Comparison of ENCODE assay signal across 9 mouse cellular contexts in genomic region chr2:103086432-103086831, GRCm38 (mm10). TPM values are rescaled to one million over a fixed set of nuclear protein-coding genes. Genes with fewer than 3 reads are reported as not detected.
DNase-seq lines count a peak whose midpoint lies in the region; TF ChIP-seq lines count a peak whose summit lies in the region.
"Had no signal": no experiment of that assay in that cellular context is flagged by ENCODE, and none has a peak within 500 bp of the region (broad histone marks: within the 10 kb centered on the region; RNA-seq: fewer than 3 reads in every experiment).

No protein-coding gene starts in this region.

- H3K27me3 ChIP-seq in splenic B cell, adult 2 months (ENCODE audit: control insufficient read depth, insufficient read depth, low read length, poor library complexity, severe bottlenecking) = no peaks in the 10 kb centered on the region
- H3K27me3 ChIP-seq: liver, embryonic 15.5 days had no signal

- TF ChIP-seq CTCF in left cerebral cortex, adult 2 months (IDR thresholded peaks at IDR 0.05) = peak; percentile 79

- intact Hi-C loops in left cerebral cortex, adult 2 months (cut with DNase I) = loop anchor here (1.0 to 5.0 kb wide), 2 partner anchors 261 to 336 kb away; no protein-coding TSS in a partner anchor

- DNase-seq in cerebellum, postnatal 14 days = peak; percentile 59 to 63
- no peak for DNase-seq in cerebellum, adult 9-11 months
- no peak for DNase-seq in left cerebral cortex, adult 2 months (ENCODE audit: extremely low spot score in 1 of 2, low spot score in 2 of 2)
- no peak for DNase-seq in left cerebral cortex, adult 11 months (ENCODE audit: low spot score)
- peak; percentile 31 for DNase-seq in MEL-GATA-1-ER (ENCODE audit: extremely low read depth, low read depth)
- DNase-seq in forelimb bud, embryonic 11.5 days (ENCODE audit: low read depth, low spot score) = peak; percentile 43
- DNase-seq in splenic B cell, adult 2 months (ENCODE audit: low read depth, low spot score) = peak; percentile 63
- DNase-seq in ovary, adult 18-20 months (ENCODE audit: low spot score) = no peak

- H3K36me3 ChIP-seq in splenic B cell, adult 2 months (ENCODE audit: control insufficient read depth, insufficient read depth, low read length, poor library complexity, severe bottlenecking) = peaks cover 2% of the 10 kb centered on the region

- H3K4me3 ChIP-seq in left cerebral cortex, adult 2 months = no peak overlapping the region
- H3K4me3 ChIP-seq: liver, embryonic 15.5 days had no signal

- H3K27ac ChIP-seq in left cerebral cortex, adult 2 months = no peak overlapping the region
- H3K27ac ChIP-seq: liver, embryonic 15.5 days had no signal

RNA-seq across cellular contexts. Expression of gene Apip, which starts 13.0 kb away (rescaled TPM):
- 10 to 100 TPM; 18.8 to 25.9 TPM for total RNA-seq in left cerebral cortex, adult 2 months (2021)

RNA-seq across cellular contexts. Expression of gene Pdhx, which starts 13.1 kb away (rescaled TPM):
- total RNA-seq in left cerebral cortex, adult 2 months (2021) = 10 to 100 TPM; 56.4 to 58.7 TPM

Comparison
In these comparisons a context has a peak if more than half of its experiments do, and no peak if none do; other contexts are left out.
1. DNase-seq: peak in cerebellum, postnatal 14 days (2 of 2), MEL-GATA-1-ER (single experiment), forelimb bud, embryonic 11.5 days (single experiment) and splenic B cell, adult 2 months (single experiment); none in cerebellum, adult 9-11 months (single experiment), left cerebral cortex, adult 2 months (0 of 2), left cerebral cortex, adult 11 months (single experiment) and ovary, adult 18-20 months (single experiment).